Mouse (Mus musculus): Measurements from ENCODE around the gene Abcb10. TPM values are rescaled to one million over a fixed set of nuclear protein-coding genes. Genes with fewer than 3 reads are reported as not detected.

Gene Abcb10
- total and polyA plus RNA-seq, 2 experiments from 2014 or later: 17.2 to 34.5 TPM

DNA sequence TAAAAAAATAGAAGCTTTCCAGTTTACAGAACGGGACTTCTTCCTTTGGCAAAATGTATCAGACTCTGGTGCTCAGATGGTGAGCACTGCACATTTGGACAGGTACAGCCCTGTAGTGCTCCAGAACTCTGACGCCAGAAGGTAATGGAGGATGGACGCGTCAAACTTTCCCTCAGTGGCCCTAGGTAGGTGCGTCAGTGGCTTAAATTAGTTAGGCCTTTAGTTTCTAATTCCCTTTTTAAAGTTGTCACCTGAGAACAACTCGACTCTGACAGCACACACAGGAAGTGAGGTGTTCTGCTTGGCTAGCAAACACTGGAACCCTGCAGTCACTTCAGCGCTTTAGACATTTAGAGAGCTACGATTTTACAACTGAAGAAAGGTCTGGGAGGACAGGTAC, 29.2 kb downstream of the Abcb10 start:
- Histone ChIP-seq H3K36me3 (replicated peaks; ENCODE audit: control insufficient read depth, insufficient read depth, low read length) (peaks cover 44% of the 10 kb centered on the region), H3K27me3 (ENCODE audit: control insufficient read depth, insufficient read depth, low read length) (no peaks in the 10 kb centered on the region), H3K4me1 (ENCODE audit: control insufficient read depth, insufficient read depth) (no peaks in the 10 kb centered on the region), H3K4me3 (ENCODE audit: low read depth, low read length) (no peak overlapping the region), H3K9me3 (replicated peaks; ENCODE audit: control insufficient read depth, low read length) (no peaks in the 10 kb centered on the region), H3K27ac (ENCODE audit: low read depth) (no peak overlapping the region), H3K9ac (replicated peaks; ENCODE audit: low read depth, low read length) (no peak overlapping the region), H3K4me2 (ENCODE audit: low read depth, low read length) (no peak overlapping the region)
- ATAC-seq (ENCODE audit: insufficient read depth, low read depth): no peak
- WGBS: 87% methylated on average over 8 of the region's 8 CpGs
- no peak for TF ChIP-seq CTCF (IDR thresholded peaks at IDR 0.05; ENCODE audit: low read depth)
- TF ChIP-seq EP300 (IDR thresholded peaks at IDR 0.05; ENCODE audit: low read depth): no peak
- DNase-seq (ENCODE audit: low spot score): no peak

DNA sequence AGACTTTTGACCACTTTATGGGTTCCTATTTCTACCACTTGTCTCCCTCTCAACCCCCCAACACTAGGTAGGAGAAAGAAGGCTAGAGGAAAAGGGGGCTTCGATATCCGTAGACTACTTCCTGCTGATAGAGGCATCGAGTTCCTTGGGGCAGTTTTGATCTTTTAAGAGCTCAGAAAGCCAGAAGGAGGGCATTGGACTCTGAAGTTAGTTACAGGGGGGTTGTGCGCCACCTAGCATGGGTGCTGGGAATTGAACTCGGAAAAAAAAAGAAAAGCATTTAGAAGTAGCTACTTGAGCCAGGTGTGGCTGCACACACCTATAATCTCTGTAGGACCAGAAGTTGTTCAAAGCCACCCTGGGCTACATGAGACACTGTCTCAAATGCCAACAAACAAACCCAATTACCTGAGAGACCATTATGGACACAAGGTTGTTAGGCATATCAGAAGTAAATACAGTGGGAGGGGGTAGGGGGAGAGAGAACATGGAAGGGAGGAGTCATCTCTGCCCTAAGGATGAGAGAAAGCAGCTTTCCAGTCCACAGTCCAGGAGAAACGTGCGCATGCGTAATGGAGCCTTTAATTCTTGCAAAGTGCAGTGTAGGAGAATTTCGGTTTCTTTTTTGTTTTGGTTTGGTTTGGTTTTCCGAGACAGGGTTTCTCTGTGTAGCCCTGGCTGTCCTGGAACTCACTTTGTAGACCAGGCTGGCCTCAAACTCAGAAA, 32.7 kb downstream of the Abcb10 start:
- DNase-seq (ENCODE audit: low spot score): peak; percentile 60
- Histone ChIP-seq H3K36me3 (replicated peaks; ENCODE audit: control insufficient read depth, insufficient read depth, low read length) (peaks cover 37% of the 10 kb centered on the region), H3K27ac (ENCODE audit: low read depth) (peak overlapping the region; percentile 90), H3K4me1 (ENCODE audit: control insufficient read depth, insufficient read depth) (no peaks in the 10 kb centered on the region), H3K9me3 (replicated peaks; ENCODE audit: control insufficient read depth, low read length) (no peaks in the 10 kb centered on the region), H3K9ac (replicated peaks; ENCODE audit: low read depth, low read length) (peak overlapping the region; percentile 89), H3K4me3 (ENCODE audit: low read depth, low read length) (peak overlapping the region; percentile 99), H3K4me2 (ENCODE audit: low read depth, low read length) (peak overlapping the region; percentile 95), H3K27me3 (ENCODE audit: control insufficient read depth, insufficient read depth, low read length) (no peaks in the 10 kb centered on the region)
- WGBS: 34% methylated on average over 10 of the region's 10 CpGs
- no peak for ATAC-seq (ENCODE audit: insufficient read depth, low read depth)
- TF ChIP-seq EP300 (IDR thresholded peaks at IDR 0.05; ENCODE audit: low read depth) (no peak), CTCF (IDR thresholded peaks at IDR 0.05; ENCODE audit: low read depth) (peak; percentile 57)

DNA sequence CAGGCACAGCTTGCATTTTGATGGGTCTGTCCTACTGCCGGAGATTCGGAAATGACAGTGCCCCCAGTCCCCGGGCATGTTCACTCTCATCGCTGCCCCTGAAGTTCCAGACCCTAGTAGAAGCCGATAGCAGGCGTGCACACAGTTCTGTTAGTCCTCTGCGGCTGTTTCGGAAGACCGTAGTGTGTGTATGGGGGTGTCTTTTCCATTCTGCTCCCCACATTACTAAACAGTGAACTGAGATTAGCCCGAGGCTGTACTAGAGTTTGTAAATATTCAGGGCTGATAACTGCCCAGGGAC, 33.3 kb downstream of the Abcb10 start:
- Histone ChIP-seq H3K9ac (replicated peaks; ENCODE audit: low read depth, low read length) (peak overlapping the region; percentile 89), H3K4me3 (ENCODE audit: low read depth, low read length) (peak overlapping the region; percentile 99), H3K4me2 (ENCODE audit: low read depth, low read length) (peak overlapping the region; percentile 95), H3K27ac (ENCODE audit: low read depth) (peak overlapping the region; percentile 90), H3K9me3 (replicated peaks; ENCODE audit: control insufficient read depth, low read length) (no peaks in the 10 kb centered on the region), H3K4me1 (ENCODE audit: control insufficient read depth, insufficient read depth) (no peaks in the 10 kb centered on the region), H3K27me3 (ENCODE audit: control insufficient read depth, insufficient read depth, low read length) (no peaks in the 10 kb centered on the region), H3K36me3 (replicated peaks; ENCODE audit: control insufficient read depth, insufficient read depth, low read length) (peaks cover 34% of the 10 kb centered on the region)
- WGBS: 1% methylated on average over 10 of the region's 10 CpGs
- DNase-seq (ENCODE audit: low spot score) (no peak), ATAC-seq (ENCODE audit: insufficient read depth, low read depth) (0 out of 2 replicates have a peak, but pooled peaks have one; percentile 6)
- TF ChIP-seq CTCF (IDR thresholded peaks at IDR 0.05; ENCODE audit: low read depth): no peak
- no peak for TF ChIP-seq EP300 (IDR thresholded peaks at IDR 0.05; ENCODE audit: low read depth)

DNA sequence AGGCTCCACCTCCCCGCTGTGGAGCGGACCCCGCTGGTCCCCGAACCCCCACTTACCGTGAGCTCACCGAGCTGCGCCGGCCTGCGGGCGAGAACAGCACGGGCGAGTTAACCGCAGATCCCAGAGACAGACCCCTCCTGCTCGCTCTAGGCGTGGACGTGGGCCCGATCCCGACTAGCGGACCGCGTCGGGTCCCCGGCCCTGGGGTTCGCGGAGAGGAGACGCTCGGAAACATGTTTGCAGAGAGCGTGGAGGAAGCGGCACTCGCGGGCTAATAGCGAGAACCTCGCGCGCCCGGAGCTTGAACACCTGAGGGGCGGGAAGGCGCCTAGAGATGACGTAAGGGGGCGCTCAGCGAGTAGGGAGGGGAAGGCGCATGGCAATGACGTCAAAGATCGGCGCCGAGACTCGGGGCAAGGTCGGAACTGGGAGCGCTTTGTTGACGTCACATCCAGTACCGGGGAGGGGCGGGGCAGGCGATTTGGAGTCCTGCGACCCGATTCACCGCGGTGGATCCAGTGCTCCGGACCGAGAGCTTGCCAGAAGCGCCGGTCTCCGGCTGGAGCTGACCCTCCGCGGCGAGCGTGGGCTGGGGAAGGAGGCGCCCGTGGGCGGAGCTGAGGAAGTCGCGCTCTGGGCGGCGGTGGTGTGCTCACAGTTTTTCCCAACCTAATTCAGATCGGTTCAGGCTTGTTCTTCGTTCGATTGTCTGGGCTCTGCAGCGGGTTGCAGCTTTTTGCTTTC, 33.8 kb downstream of the Abcb10 start, which contains the start of gene Nup133:
Nup133 (minus strand) TSS at position 324 of the 744 bp plus-strand sequence.
- TF ChIP-seq EP300 (IDR thresholded peaks at IDR 0.05; ENCODE audit: low read depth) (no peak), CTCF (IDR thresholded peaks at IDR 0.05; ENCODE audit: low read depth) (no peak)
- ATAC-seq (ENCODE audit: insufficient read depth, low read depth) (peak; percentile 90), DNase-seq (ENCODE audit: low spot score) (peak; percentile 97)
- Histone ChIP-seq H3K4me3 (ENCODE audit: low read depth, low read length) (peak within 1 kb of the TSS; percentile 99), H3K9ac (replicated peaks; ENCODE audit: low read depth, low read length) (peak within 1 kb of the TSS; percentile 89), H3K36me3 (replicated peaks; ENCODE audit: control insufficient read depth, insufficient read depth, low read length) (peaks cover 32% of the 10 kb centered on the region), H3K9me3 (replicated peaks; ENCODE audit: control insufficient read depth, low read length) (no peaks in the 10 kb centered on the region), H3K4me1 (ENCODE audit: control insufficient read depth, insufficient read depth) (no peaks in the 10 kb centered on the region), H3K27ac (ENCODE audit: low read depth) (peak within 1 kb of the TSS; percentile 90), H3K27me3 (ENCODE audit: control insufficient read depth, insufficient read depth, low read length) (no peaks in the 10 kb centered on the region), H3K4me2 (ENCODE audit: low read depth, low read length) (peak within 1 kb of the TSS; percentile 95)
- under 1% methylated on average over 76 of the region's 77 CpGs for WGBS

DNA sequence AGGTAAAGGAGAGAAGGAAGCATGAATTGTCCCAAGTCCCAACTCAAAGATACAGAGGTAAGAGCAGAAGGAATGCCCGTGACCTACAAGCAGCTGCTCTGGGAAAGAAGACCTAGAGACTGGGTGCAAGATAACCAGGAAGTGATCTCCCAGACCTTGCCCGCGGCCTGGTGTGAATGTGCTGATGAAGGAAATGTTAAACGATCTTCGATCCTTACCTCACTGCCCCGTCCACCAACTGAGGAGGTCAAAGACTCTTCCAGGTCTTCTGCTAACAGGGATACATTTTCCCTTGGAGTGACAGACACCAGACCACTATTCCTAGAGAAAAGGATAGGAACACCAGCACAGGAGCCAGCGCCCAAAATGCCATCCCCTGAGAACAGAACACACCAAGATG, 53.9 kb downstream of the Abcb10 start:
- ATAC-seq (ENCODE audit: insufficient read depth, low read depth): no peak
- Histone ChIP-seq H3K36me3 (replicated peaks; ENCODE audit: control insufficient read depth, insufficient read depth, low read length) (peaks cover 60% of the 10 kb centered on the region), H3K9ac (replicated peaks; ENCODE audit: low read depth, low read length) (no peak overlapping the region)

More for the DNA sequence above, 53.9 kb downstream of the Abcb10 start:
- Histone ChIP-seq H3K27ac (ENCODE audit: low read depth) (no peak overlapping the region), H3K27me3 (ENCODE audit: control insufficient read depth, insufficient read depth, low read length) (no peaks in the 10 kb centered on the region), H3K4me2 (ENCODE audit: low read depth, low read length) (no peak overlapping the region), H3K9me3 (replicated peaks; ENCODE audit: control insufficient read depth, low read length) (no peaks in the 10 kb centered on the region), H3K4me1 (ENCODE audit: control insufficient read depth, insufficient read depth) (no peaks in the 10 kb centered on the region), H3K4me3 (ENCODE audit: low read depth, low read length) (no peak overlapping the region)
- no peak for DNase-seq (ENCODE audit: low spot score)
- 91% methylated on average over 7 of the region's 7 CpGs for WGBS
- TF ChIP-seq EP300 (IDR thresholded peaks at IDR 0.05; ENCODE audit: low read depth) (no peak), CTCF (IDR thresholded peaks at IDR 0.05; ENCODE audit: low read depth) (no peak)
